23 mouse cellular contexts compared by ENCODE assay signal in genomic region chr4:133018263-133018798, GRCm38 (mm10). TPM values are rescaled to one million over a fixed set of nuclear protein-coding genes. Genes with fewer than 3 reads are reported as not detected.
A peak's percentile ranks its signal among the peaks of the same experiment; 100 is the strongest.
DNase-seq lines count a peak whose midpoint lies in the region; ATAC-seq lines count a peak whose summit lies in the region.
"Had no signal": no experiment of that assay in that cellular context is flagged by ENCODE, and none has a peak within 500 bp of the region (broad histone marks: within the 10 kb centered on the region; RNA-seq: fewer than 3 reads in every experiment).

No protein-coding gene starts in this region.

- no peak overlapping the region for H3K9ac ChIP-seq in embryonic facial prominence, embryonic 12.5 days
- no peak overlapping the region for H3K9ac ChIP-seq in embryonic facial prominence, embryonic 15.5 days
- H3K9ac ChIP-seq: forebrain, embryonic 15.5 days; liver, embryonic 14.5 days; midbrain, embryonic 12.5 days; stomach, embryonic 15.5 days had no signal

- no peaks in the 10 kb centered on the region for H3K27me3 ChIP-seq in heart, embryonic 10.5 days (ENCODE audit: insufficient read depth, poor library complexity, severe bottlenecking)
- no peaks in the 10 kb centered on the region for H3K27me3 ChIP-seq in embryonic facial prominence, embryonic 12.5 days
- no peaks in the 10 kb centered on the region for H3K27me3 ChIP-seq in embryonic facial prominence, embryonic 15.5 days
- H3K27me3 ChIP-seq: forebrain, embryonic 15.5 days; stomach, embryonic 15.5 days had no signal

- H3K4me1 ChIP-seq in heart, embryonic 10.5 days, result peaks cover 97% of the 10 kb centered on the region
- H3K4me1 ChIP-seq in embryonic facial prominence, embryonic 12.5 days, result peaks cover 100% of the 10 kb centered on the region
- peaks cover 100% of the 10 kb centered on the region for H3K4me1 ChIP-seq in embryonic facial prominence, embryonic 15.5 days

- 68% methylated on average over 3 of the region's 3 CpGs for WGBS in heart, embryonic 10.5 days
- WGBS in embryonic facial prominence, embryonic 12.5 days, result 63% methylated on average over 3 of the region's 3 CpGs
- 56% methylated on average over 3 of the region's 3 CpGs for WGBS in embryonic facial prominence, embryonic 15.5 days

- H3K4me3 ChIP-seq in heart, embryonic 10.5 days, result no peak overlapping the region
- H3K4me3 ChIP-seq in embryonic facial prominence, embryonic 12.5 days, result no peak overlapping the region
- H3K4me3 ChIP-seq in embryonic facial prominence, embryonic 15.5 days (replicated peaks), result no peak overlapping the region; the same call in 1 of the 2 replicates
- H3K4me3 ChIP-seq: forebrain, embryonic 15.5 days; midbrain, embryonic 12.5 days; stomach, embryonic 15.5 days had no signal

- H3K9me3 ChIP-seq in heart, embryonic 10.5 days, result no peaks in the 10 kb centered on the region
- H3K9me3 ChIP-seq in embryonic facial prominence, embryonic 12.5 days, result no peaks in the 10 kb centered on the region
- H3K9me3 ChIP-seq in embryonic facial prominence, embryonic 15.5 days (replicated peaks), result no peaks in the 10 kb centered on the region
- H3K9me3 ChIP-seq: forebrain, embryonic 15.5 days; midbrain, embryonic 12.5 days; stomach, embryonic 15.5 days had no signal

- DNase-seq in heart, embryonic 10.5 days (ENCODE audit: low spot score), result no peak
- no peak for DNase-seq in heart, postnatal 4 days
- DNase-seq in kidney, postnatal 10 days, result peak; percentile 11
- DNase-seq in kidney, adult 8-10 months, result no peak
- no peak for DNase-seq in thymus, postnatal 4 days
- no peak for DNase-seq in urinary bladder, adult 18-20 months (ENCODE audit: low spot score in 2 of 2)
- DNase-seq: adrenal gland, postnatal 10 days; cerebellum, postnatal 14 days; gastrocnemius, postnatal 10 days; layer of hippocampus, adult 9-11 months; lung, postnatal 10 days; spleen, adult 18-20 months; thymus, postnatal 14 days had no signal

- peak overlapping the region; percentile 78; the same call in 1 of the 2 replicates for H3K27ac ChIP-seq in heart, embryonic 10.5 days
- peak overlapping the region; percentile 18; the same call in 1 of the 2 replicates for H3K27ac ChIP-seq in embryonic facial prominence, embryonic 12.5 days
- H3K27ac ChIP-seq in embryonic facial prominence, embryonic 15.5 days (replicated peaks), result no peak overlapping the region; the same call in none of the 2 replicates
- H3K27ac ChIP-seq: forebrain, embryonic 15.5 days; kidney, postnatal 0 days; liver, embryonic 14.5 days; midbrain, embryonic 12.5 days; stomach, embryonic 15.5 days had no signal

- no peak for ATAC-seq in embryonic facial prominence, embryonic 12.5 days (ENCODE audit: insufficient number of reproducible peaks, insufficient read depth, low FRiP score, low TSS enrichment)
- ATAC-seq in embryonic facial prominence, embryonic 15.5 days (ENCODE audit: insufficient number of reproducible peaks, low FRiP score, low TSS enrichment, low read depth), result no peak
- ATAC-seq: CD4-positive, CD25-positive, alpha-beta regulatory T cell, adult 4 months; forebrain, embryonic 15.5 days had no signal

- H3K36me3 ChIP-seq in heart, embryonic 10.5 days, result peaks cover 15% of the 10 kb centered on the region
- 0 out of 2 replicates have a peak, but pooled peaks cover 5% of the 10 kb centered on the region for H3K36me3 ChIP-seq in embryonic facial prominence, embryonic 12.5 days
- 0 out of 2 replicates have a peak, but pooled peaks cover 8% of the 10 kb centered on the region for H3K36me3 ChIP-seq in embryonic facial prominence, embryonic 15.5 days
- H3K36me3 ChIP-seq: forebrain, embryonic 15.5 days; stomach, embryonic 15.5 days had no signal

- H3K4me2 ChIP-seq in embryonic facial prominence, embryonic 12.5 days (replicated peaks), result no peak overlapping the region
- H3K4me2 ChIP-seq in embryonic facial prominence, embryonic 15.5 days (replicated peaks), result 0 out of 2 replicates have a peak overlapping the region, but pooled peaks have one; percentile 17
- H3K4me2 ChIP-seq: forebrain, embryonic 15.5 days; midbrain, embryonic 12.5 days; stomach, embryonic 15.5 days had no signal

RNA-seq across cellular contexts. Expression of gene Ahdc1, which starts 7.3 kb away (rescaled TPM):
- 8.4 and 12.2 TPM in 2 replicates for polyA plus RNA-seq in heart, embryonic 10.5 days (2016; fragmentation: Nextera tagmentation; extraction: Ambion mirVana)
- total RNA-seq in heart, postnatal 4 days (2021), result 10 to 100 TPM; 41.1 to 48.7 TPM
- 12.7 and 14.6 TPM in 2 replicates for polyA plus RNA-seq in embryonic facial prominence, embryonic 12.5 days (2016; fragmentation: Nextera tagmentation; extraction: Ambion mirVana)
- 13.2 and 13.9 TPM in 2 replicates for polyA plus RNA-seq in embryonic facial prominence, embryonic 15.5 days (2015; fragmentation: Nextera tagmentation; extraction: Ambion mirVana)

RNA-seq across cellular contexts. Expression of gene Fgr, which starts 44.4 kb away (rescaled TPM):
- 0.36 and 0.43 TPM in 2 replicates for polyA plus RNA-seq in heart, embryonic 10.5 days (2016; fragmentation: Nextera tagmentation; extraction: Ambion mirVana)
- total RNA-seq in heart, postnatal 4 days (2021), result under 1 TPM; 0.33 to 0.43 TPM
- polyA plus RNA-seq in embryonic facial prominence, embryonic 12.5 days (2016; fragmentation: Nextera tagmentation; extraction: Ambion mirVana), result 0.29 and 0.39 TPM in 2 replicates
- 0.55 and 0.65 TPM in 2 replicates for polyA plus RNA-seq in embryonic facial prominence, embryonic 15.5 days (2015; fragmentation: Nextera tagmentation; extraction: Ambion mirVana)
- total RNA-seq: left cerebral cortex, postnatal 14 days; MEL had no signal
